ENCODE assay signal across 28 mouse cellular contexts in the genomic region with DNA sequence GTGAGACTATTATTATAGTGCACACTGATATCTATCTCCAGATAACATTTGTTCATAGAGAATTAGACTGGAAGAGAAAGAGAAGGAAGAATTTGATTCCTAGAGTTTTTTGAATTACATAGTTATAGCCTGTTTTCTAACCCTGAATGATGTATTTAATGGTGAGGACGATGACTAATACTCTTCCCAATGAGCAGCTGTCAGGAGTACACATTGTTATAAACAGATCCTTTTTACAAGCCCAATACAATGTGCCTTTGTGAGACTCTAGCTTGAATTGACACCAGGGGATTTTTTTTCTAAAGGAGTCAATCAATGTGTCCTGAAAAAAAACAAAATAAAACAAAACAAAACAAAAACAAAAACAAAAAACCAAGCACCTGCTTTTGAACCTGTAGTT. TPM values are rescaled to one million over a fixed set of nuclear protein-coding genes. Genes with fewer than 3 reads are reported as not detected.
A peak's percentile ranks its signal among the peaks of the same experiment; 100 is the strongest.
DNase-seq lines count a peak whose midpoint lies in the region; ATAC-seq lines count a peak whose summit lies in the region.
"Had no signal": no experiment of that assay in that cellular context is flagged by ENCODE, and none has a peak within 500 bp of the region (broad histone marks: within the 10 kb centered on the region; RNA-seq: fewer than 3 reads in every experiment).

No protein-coding gene starts in this region.

- no peak overlapping the region for H3K4me2 ChIP-seq in hindbrain, embryonic 11.5 days (replicated peaks; ENCODE audit: low read depth, low read length)
- H3K4me2 ChIP-seq: embryonic facial prominence, embryonic 13.5 days; embryonic facial prominence, embryonic 15.5 days; forebrain, embryonic 13.5 days; forebrain, embryonic 15.5 days had no signal

- 0 out of 2 replicates have a peak overlapping the region, but pooled peaks have one; percentile 16 for H3K27ac ChIP-seq in hindbrain, embryonic 10.5 days
- no peak overlapping the region for H3K27ac ChIP-seq in hindbrain, embryonic 11.5 days (ENCODE audit: low read depth, low read length)
- H3K27ac ChIP-seq: embryonic facial prominence, embryonic 13.5 days; embryonic facial prominence, embryonic 15.5 days; forebrain, embryonic 10.5 days; forebrain, embryonic 13.5 days; forebrain, embryonic 15.5 days had no signal

- H3K4me3 ChIP-seq in hindbrain, embryonic 10.5 days = no peak overlapping the region
- H3K4me3 ChIP-seq in hindbrain, embryonic 11.5 days (ENCODE audit: low read depth, low read length) = no peak overlapping the region
- H3K4me3 ChIP-seq: embryonic facial prominence, embryonic 13.5 days; embryonic facial prominence, embryonic 15.5 days; erythroblast, embryonic 14.5 days; forebrain, embryonic 10.5 days; forebrain, embryonic 13.5 days; forebrain, embryonic 15.5 days had no signal

- no peaks in the 10 kb centered on the region for H3K27me3 ChIP-seq in hindbrain, embryonic 10.5 days (ENCODE audit: insufficient read depth, poor library complexity, severe bottlenecking)
- no peaks in the 10 kb centered on the region for H3K27me3 ChIP-seq in hindbrain, embryonic 11.5 days (ENCODE audit: control insufficient read depth, insufficient read depth, low read length)
- H3K27me3 ChIP-seq: CH12.LX; embryonic facial prominence, embryonic 13.5 days; embryonic facial prominence, embryonic 15.5 days; forebrain, embryonic 13.5 days; forebrain, embryonic 15.5 days had no signal

- no peak overlapping the region for H3K9ac ChIP-seq in hindbrain, embryonic 11.5 days (ENCODE audit: low read depth, low read length)
- H3K9ac ChIP-seq: embryonic facial prominence, embryonic 13.5 days; embryonic facial prominence, embryonic 15.5 days; forebrain, embryonic 13.5 days; forebrain, embryonic 15.5 days; forebrain, postnatal 0 days had no signal

- H3K4me1 ChIP-seq in hindbrain, embryonic 10.5 days (replicated peaks) = peaks cover 24% of the 10 kb centered on the region
- no peaks in the 10 kb centered on the region for H3K4me1 ChIP-seq in hindbrain, embryonic 11.5 days (replicated peaks; ENCODE audit: control insufficient read depth, insufficient read depth, low read length)
- H3K4me1 ChIP-seq: embryonic facial prominence, embryonic 13.5 days; embryonic facial prominence, embryonic 15.5 days; forebrain, embryonic 15.5 days had no signal

- ATAC-seq in hindbrain, embryonic 11.5 days (ENCODE audit: low FRiP score) = no peak
- ATAC-seq: CD4-positive, CD25-positive, alpha-beta regulatory T cell, adult 4 months; forebrain, embryonic 13.5 days; forebrain, embryonic 15.5 days; forebrain, postnatal 0 days had no signal

- peak; percentile 7 for DNase-seq in embryo, embryonic 9.5 days (ENCODE audit: extremely low spot score)
- DNase-seq in embryo, embryonic 11 days = no peak
- DNase-seq in hindbrain, embryonic 10.5 days (ENCODE audit: low spot score) = no peak
- no peak for DNase-seq in hindbrain, embryonic 11.5 days (ENCODE audit: low spot score)
- DNase-seq in layer of hippocampus, adult 9-10 months (ENCODE audit: low spot score) = peak; percentile 22
- no peak for DNase-seq in layer of hippocampus, postnatal 25 days (ENCODE audit: extremely low spot score in 1 of 2, low spot score in 1 of 2)
- peak; percentile 63 for DNase-seq in Muller cell, postnatal 12 days (ENCODE audit: inconsistent ontology term)
- DNase-seq in cerebellum, postnatal 36 days = no peak
- DNase-seq: adrenal gland, adult 2 months; adrenal gland, postnatal 10 days; adrenal gland, postnatal 25 days; B cell, adult 2 months; cerebellum, adult 11-12 months; cerebellum, adult 2 months; cerebellum, adult 9-10 months; cerebellum, postnatal 10 days; cerebellum, postnatal 25 days; forebrain, postnatal 0 days had no signal

- H3K36me3 ChIP-seq in hindbrain, embryonic 10.5 days = no peaks in the 10 kb centered on the region
- no peaks in the 10 kb centered on the region for H3K36me3 ChIP-seq in hindbrain, embryonic 11.5 days (ENCODE audit: control insufficient read depth, insufficient read depth, low read length)
- H3K36me3 ChIP-seq: embryonic facial prominence, embryonic 13.5 days; embryonic facial prominence, embryonic 15.5 days; forebrain, embryonic 10.5 days; forebrain, embryonic 15.5 days; G1E had no signal

- no peaks in the 10 kb centered on the region for H3K9me3 ChIP-seq in hindbrain, embryonic 10.5 days
- no peaks in the 10 kb centered on the region for H3K9me3 ChIP-seq in hindbrain, embryonic 11.5 days (ENCODE audit: control insufficient read depth, low read length)
- H3K9me3 ChIP-seq: embryonic facial prominence, embryonic 13.5 days; embryonic facial prominence, embryonic 15.5 days; forebrain, embryonic 10.5 days; forebrain, embryonic 13.5 days; forebrain, embryonic 15.5 days had no signal

- 29% methylated on average over 1 of the region's 1 CpGs for WGBS in hindbrain, embryonic 10.5 days
- 16% methylated on average over 1 of the region's 1 CpGs for WGBS in hindbrain, embryonic 11.5 days

RNA-seq across cellular contexts. Expression of gene Nyap2, which starts 22.2 kb away (rescaled TPM):
- 0.47 and 2.2 TPM in 2 replicates for polyA plus RNA-seq in hindbrain, embryonic 10.5 days (2016; fragmentation: Nextera tagmentation; extraction: Ambion mirVana)
- polyA plus RNA-seq in hindbrain, embryonic 11.5 days (2014; fragmentation: Nextera tagmentation; extraction: Ambion mirVana) = 2.9 and 3.4 TPM in 2 replicates
- 10 to 100 TPM; 19.9 to 23.6 TPM for total RNA-seq in layer of hippocampus, postnatal 25 days (2021)
- total RNA-seq: CH12.LX; common myeloid progenitor, adult 5-6 weeks had no signal
- polyA plus RNA-seq: CD4-positive, CD25-positive, alpha-beta regulatory T cell, adult 4 months; erythroblast, embryonic 14.5 days; G1E had no signal

Comparison
In these comparisons a context has a peak if more than half of its experiments do, and no peak if none do; other contexts are left out.
1. DNase-seq: peak in embryo, embryonic 9.5 days (single experiment), layer of hippocampus, adult 9-10 months (single experiment) and Muller cell, postnatal 12 days (single experiment); none in embryo, embryonic 11 days (single experiment), hindbrain, embryonic 10.5 days (single experiment), hindbrain, embryonic 11.5 days (single experiment), layer of hippocampus, postnatal 25 days (0 of 2) and cerebellum, postnatal 36 days (0 of 2).